Mouse (Mus musculus) bone marrow, adult 2 months (tissue): ENCODE measurements around the gene Cradd.

ENCODE experiments used
- CTCF ChIP-seq: fragments of 200-500 bp; IDR thresholded peaks from 2 replicates; pipeline ENCODE4 v1.5.1; 2011; ENCODE audit warnings: low read length, control low read depth; ENCODE audit not compliant: control insufficient read depth, insufficient read depth
- POLR2A ChIP-seq: fragments of 200-500 bp; IDR thresholded peaks from 2 replicates; pipeline ENCODE4 v1.6.1; 2011; ENCODE audit warnings: low read depth, mild to moderate bottlenecking, control low read depth, low read length, borderline replicate concordance; ENCODE audit not compliant: control insufficient read depth

GRCm38 (mm10) chr10:95184210-95184609 is 139.7 kb downstream of the Cradd start:
- TF ChIP-seq POLR2A, result no peak
- TF ChIP-seq CTCF, result no peak
